Mouse (Mus musculus): ENCODE results near the gene Als2.

GRCm38 (mm10) chr1:59201561-59201960 lies 35.5 kb downstream of the Als2 start:
- TF ChIP-seq CTCF (IDR thresholded peaks at IDR 0.05; ENCODE audit: low read depth) (no peak), EP300 (IDR thresholded peaks at IDR 0.05; ENCODE audit: low read depth) (no peak)
